Mouse (Mus musculus) gastrocnemius, postnatal 10 days (tissue): ENCODE results near the gene Arhgap15. TPM values are rescaled to one million over a fixed set of nuclear protein-coding genes. Genes with fewer than 3 reads are reported as not detected.

ENCODE experiments used
- DNase-seq: peaks from one replicate; pipeline ENCODE4 v3.0.0; 2021; ENCODE audit warnings: mixed read lengths
- total RNA-seq, 2 experiments: library from RNA; stranded (reverse); gene quantifications; 2 replicates each; pipeline ENCODE4 v1.2.3; 2021

The Arhgap15 gene
- total RNA-seq, 2 experiments from 2014 or later, result 0.72 to 1.1 TPM

GRCm38 (mm10) chr2:44356248-44356886 lies 607.7 kb downstream of the Arhgap15 start:
- no peak for DNase-seq

- DNase-seq, result no peak
These were observed 608.2 kb downstream of the Arhgap15 start for GRCm38 (mm10) chr2:44356887-44357251.

DNA sequence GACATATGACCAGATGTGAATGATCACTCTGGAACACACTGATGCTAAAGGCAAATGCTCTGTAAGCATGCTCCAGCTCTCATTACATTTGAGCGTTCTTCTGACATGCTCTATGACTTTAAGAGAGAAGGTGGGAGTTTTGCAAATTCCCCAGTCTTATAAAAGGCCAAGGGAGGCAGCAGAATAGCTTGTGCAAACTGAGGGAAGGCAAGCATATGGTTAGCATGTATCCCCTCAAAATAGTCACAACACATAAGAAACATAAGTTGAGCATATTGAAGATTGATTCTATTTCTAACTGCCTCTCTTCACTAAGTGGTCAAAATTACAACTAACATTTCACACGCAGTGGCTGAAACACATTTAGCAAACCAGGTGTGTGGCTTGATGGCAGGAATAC lies 631.6 kb downstream of the Arhgap15 start:
- no peak for DNase-seq

DNA sequence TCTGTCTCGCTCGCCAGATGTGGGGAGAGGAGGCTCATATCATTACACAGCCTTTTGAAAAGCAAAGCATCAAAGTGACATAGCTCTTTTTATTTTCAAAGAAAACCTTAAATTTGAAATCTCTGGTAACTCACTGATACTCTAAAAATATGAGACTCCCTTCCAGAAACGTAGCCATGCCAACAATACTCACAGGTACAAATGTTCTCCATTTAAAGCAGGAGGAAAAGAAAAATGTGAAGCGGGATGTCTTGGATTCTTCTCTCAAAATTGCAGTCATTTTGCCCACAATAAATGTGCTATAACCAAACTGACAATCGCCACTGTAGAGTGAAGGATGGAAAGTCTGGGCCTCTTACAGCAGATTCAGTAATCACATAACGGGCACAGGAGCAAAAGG lies 635.9 kb downstream of the Arhgap15 start:
- no peak for DNase-seq

DNA sequence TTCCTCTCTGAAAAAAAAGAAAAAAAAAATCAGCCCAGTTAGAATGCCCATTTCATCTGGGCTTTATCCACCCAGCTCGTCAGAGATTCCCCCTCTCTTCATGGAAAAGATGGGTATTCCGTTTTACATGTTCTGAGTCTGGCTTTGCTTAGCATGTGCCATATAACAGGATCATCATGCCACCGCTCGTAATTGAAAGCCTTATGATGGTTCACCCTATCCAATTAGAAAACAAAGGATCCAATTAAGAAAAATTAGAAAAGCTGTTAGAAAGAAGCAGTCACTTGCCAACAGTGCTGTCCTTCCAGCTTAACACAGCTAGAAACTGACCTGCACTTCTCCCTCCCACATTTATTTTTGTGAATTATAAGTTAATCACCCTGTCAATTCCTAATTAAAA lies 640.9 kb downstream of the Arhgap15 start:
- DNase-seq, result no peak

DNA sequence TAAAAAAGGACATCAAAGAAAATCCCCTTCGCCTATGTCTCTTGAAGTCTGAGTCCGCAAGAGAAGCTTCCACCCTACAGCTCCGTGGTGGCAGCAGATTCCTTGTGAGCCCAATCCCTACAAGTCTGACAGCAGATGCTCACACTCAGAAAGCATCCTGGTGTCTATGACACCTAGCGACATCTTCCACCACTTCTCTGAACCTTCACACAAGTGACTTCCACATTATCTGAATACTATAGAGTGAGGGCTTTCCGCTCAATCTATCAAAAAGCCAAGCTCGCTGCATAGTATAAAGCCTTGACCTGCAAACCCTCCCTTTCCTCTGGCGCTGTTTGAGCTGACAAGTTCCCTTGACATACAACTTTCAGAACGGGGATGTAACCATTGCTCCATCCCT lies 645.2 kb downstream of the Arhgap15 start:
- DNase-seq, result no peak

DNA sequence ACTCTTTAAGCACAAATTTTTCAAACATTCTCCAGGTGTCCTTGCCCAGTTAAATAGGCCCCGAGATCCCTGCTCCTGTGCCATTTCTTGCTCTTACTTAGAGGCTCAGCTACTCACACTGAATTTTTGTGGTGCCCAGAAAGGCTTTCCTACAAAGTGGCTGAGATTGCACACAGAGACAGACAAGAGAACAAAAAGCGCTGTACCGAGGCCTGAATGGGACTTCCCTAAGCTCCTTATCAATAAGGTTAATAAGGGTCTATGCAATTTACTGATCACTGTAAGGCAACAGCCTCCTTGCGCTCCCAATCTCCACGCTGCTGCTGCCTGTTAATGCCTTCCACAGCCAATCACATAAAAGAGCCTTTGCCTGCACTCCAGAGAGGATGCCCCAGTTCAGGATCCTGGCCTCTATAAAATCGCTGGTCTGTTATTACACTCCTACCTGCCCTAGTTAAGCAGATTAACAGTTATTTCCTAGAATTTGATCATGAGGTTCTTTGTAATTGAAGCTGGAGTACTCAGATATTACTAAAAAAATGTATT lies 646.4 kb downstream of the Arhgap15 start:
- no peak for DNase-seq

- DNase-seq, result no peak
These were observed 647.0 kb downstream of the Arhgap15 start for GRCm38 (mm10) chr2:44395577-44395976.

GRCm38 (mm10) chr2:44397209-44397608 lies 648.6 kb downstream of the Arhgap15 start:
- no peak for DNase-seq

DNA sequence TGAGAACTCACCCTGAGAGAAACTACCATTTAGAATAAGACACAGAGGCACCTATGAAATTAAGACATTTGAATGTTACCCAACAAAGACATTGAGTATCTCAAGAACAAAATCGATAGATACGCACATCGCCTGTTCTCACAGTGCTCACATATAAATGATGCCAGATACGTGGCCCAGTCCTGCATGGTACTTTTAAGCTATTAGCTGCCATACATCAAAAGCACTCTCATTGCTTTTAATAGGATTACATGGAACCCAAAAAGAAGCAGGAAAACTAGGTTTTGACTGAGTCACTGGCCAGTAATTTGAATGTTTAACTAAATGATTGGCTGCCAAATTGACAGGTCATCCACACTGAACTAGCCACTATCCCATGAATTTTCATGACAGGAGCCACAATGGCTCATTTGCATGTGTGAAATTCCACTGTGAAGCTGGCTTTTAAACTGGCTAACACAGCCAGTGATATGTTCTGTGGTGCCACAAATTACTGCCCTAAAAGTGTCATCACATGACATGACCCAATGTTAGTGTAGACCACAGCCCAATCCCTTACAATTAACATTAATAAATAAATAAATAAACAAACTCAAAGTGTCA lies 649.2 kb downstream of the Arhgap15 start:
- DNase-seq, result no peak

- no peak for DNase-seq
These were observed 650.7 kb downstream of the Arhgap15 start for GRCm38 (mm10) chr2:44399191-44399926.

- no peak for DNase-seq
These were observed 653.2 kb downstream of the Arhgap15 start for GRCm38 (mm10) chr2:44401704-44402422.

- no peak for DNase-seq
These were observed 663.0 kb downstream of the Arhgap15 start for GRCm38 (mm10) chr2:44411660-44412059.

DNA sequence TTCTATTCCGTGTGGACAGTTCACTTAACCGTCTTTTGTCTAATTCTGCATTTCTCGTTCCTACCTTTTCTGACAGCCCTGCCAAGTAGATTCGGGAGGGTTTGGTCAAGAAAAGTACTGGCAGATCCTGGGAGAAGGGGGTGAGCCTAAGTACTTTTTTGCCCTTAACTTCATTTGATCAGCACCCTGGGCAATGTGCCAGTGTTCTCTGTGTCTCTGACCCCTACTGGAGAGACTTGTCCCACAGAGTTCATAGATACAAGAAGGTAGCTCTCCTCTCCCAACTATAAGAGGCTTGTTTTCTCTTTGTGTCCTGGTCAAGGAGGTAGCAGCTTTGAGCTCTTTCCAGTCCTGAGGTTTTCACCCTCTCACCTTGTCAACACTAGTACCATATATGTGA lies 667.7 kb downstream of the Arhgap15 start:
- DNase-seq, result no peak

DNA sequence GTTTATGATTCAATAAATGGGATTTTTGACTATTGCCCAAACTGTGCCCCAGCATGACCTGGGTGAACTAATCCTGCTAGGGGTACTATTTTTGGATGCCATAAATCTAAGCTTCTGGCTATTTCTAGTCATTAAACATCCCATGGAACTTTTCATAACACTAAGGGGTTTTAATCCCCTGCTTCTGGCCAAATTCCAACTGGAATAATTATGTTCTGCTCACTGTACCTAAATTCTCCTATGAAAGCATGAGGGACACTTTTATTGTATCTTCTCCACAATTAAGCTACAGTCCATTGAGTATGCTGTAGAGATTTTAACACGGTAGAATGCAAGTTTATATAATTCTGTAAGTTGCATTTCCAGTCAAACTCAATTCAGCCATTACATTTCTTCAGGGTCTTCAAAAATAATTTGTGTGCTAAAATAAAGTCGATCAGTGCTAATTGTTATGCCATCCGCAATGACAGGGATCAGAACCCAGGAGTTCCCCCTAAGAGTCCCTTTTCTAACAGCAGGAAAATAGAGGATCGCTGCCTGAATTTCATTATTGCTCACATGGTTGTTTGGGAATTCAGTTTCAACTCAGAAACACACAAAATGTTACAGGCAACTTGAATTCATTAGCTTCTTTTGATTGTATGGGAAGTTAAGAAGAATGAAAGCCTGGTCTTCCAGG lies 671.1 kb downstream of the Arhgap15 start:
- no peak for DNase-seq

- no peak for DNase-seq
These were observed 681.9 kb downstream of the Arhgap15 start for GRCm38 (mm10) chr2:44430521-44430920.

DNA sequence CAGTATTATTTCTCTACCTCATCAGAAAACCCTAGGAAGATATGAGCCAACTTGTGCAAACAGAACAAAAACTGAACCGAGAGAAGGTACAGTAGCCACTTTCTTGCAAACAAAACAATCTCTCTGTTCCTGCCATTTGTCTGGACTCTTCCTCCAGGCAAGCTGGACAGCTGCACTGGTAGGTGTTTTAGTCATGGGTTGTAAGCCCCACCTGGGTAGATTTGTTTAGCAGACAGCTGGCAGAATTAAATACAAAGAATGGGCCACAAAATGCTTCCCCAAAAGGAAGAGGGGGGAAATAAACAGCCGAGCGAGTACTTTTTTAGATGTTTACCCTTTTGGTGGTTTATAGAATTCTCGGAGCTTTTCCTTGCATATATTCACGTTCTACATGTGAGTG lies 688.0 kb downstream of the Arhgap15 start:
- DNase-seq, result no peak

DNA sequence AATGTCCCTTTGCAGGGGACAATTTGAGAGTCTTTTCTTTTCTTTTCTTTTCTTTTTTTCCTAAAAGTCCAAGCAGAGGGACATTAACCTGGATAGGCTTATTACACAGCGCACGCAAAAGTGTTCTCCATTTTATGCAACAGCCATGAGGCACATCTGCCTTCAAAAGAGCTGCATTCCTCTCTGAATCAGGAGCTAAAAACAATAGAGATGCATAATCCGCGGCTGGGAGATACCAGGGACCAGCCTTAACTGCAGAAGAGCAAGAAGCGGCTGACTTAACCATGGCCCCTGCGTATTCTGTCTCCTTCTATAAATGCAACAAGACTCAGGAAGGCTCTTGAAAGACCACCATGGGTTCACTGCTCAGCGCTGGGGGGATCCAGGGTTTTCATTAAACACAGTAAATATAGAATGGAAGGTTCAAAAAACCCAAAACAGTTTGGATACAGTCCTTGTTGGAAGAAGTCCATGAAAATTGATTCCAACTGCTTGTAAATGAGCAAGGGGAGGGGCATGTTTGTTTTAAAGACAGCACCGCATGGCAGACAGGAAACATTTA lies 689.0 kb downstream of the Arhgap15 start:
- DNase-seq, result no peak

DNA sequence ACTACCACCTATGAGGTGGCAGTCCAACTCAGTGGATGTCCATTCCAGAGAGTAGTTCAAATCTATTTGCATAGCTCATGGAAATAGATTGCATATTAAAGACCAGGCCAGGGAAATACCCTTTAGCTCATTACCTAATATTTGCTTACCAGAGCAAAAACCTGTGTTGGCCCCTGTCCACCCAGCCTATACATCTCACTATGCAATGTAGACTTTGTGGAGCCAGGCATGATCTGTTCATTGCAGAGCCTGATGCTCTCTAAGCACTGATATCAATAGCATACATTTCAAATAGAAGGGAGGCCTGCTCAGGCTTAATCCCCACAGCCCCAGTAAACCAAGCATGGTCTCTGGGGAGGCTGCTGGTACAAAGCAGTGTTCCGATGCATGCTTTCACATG lies 689.4 kb downstream of the Arhgap15 start:
- no peak for DNase-seq

GRCm38 (mm10) chr2:44444938-44445337 lies 696.3 kb downstream of the Arhgap15 start:
- DNase-seq, result no peak
